Mouse (Mus musculus): ENCODE data around the gene Srgap1.

Srgap1 gene

DNA sequence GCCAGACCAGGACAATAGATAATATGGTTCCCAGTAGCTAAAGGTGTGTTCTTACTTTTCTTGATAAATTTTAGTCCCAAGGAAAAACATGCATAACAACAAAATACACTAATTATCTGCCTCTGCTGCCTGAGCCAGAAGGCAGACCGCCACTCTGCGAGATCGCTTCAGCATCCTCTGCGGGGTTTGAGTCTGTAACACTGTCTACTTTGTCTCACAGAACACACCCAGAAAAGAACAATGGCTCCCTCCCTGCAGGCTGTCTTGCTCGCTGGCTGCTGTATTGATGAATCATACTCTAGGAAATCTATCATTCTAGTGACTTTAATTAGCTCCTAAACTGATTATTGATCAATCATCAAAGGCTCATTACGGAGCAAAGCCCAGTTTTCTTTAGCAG lies 164.7 kb downstream of the Srgap1 start:
- CTCF ChIA-PET: no interaction called here

- CTCF ChIA-PET: interaction anchor here (0.6 kb wide), 1 partner anchor 123 kb away, joined by 5 read pairs; no protein-coding TSS in a partner anchor
Observed at GRCm38 (mm10) chr10:121878855-121879254, 168.3 kb downstream of the Srgap1 start.

GRCm38 (mm10) chr10:121877906-121878305 lies 169.2 kb downstream of the Srgap1 start:
- CTCF ChIA-PET: no interaction called here

DNA sequence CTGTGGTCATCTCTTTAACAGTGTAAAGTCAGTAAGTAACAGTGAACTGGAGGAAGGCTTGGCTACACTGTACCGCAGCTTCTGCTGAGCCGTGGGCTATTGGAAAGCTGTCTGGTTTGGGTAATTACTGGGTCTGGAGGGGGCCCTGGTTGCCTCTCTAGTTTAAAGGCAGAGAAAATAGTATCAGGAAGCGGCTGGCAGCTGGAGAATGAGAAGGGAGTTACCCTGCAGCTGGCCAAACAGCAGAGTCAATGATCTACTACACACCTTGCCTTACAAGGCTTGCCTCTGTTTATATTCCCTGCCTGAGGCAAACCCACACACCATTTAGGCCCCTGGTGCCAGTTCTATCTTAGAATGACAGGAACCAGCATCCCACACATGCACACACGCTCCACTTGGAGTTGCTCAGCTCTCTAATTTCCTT lies 174.0 kb downstream of the Srgap1 start:
- CTCF ChIA-PET: no interaction called here

DNA sequence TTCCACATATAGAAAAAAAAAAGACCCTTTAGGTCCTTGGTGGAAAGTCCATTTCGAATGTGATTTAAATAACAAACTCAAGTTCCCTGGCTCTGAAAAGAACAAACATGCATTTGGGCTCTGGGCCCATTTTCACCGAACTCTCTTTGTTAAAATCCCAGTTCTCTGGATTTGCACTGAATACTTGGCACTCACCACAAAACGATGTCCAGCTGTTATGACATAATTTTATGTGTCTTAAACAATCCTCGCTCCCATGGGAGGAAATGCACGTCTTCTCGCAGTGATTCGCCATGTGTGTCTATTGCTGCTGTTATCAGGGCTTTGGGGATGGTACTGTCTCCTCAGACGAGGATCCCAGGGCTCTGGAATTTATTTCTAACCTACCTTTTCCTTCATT lies 177.2 kb downstream of the Srgap1 start:
- CTCF ChIA-PET: no interaction called here

- CTCF ChIA-PET: no interaction called here
Observed at GRCm38 (mm10) chr10:121868255-121868654, 178.9 kb downstream of the Srgap1 start.

- CTCF ChIA-PET: no interaction called here
Observed at GRCm38 (mm10) chr10:121865503-121866239, 181.4 kb downstream of the Srgap1 start.

- CTCF ChIA-PET: no interaction called here
Observed at GRCm38 (mm10) chr10:121860924-121861323, 186.2 kb downstream of the Srgap1 start.

DNA sequence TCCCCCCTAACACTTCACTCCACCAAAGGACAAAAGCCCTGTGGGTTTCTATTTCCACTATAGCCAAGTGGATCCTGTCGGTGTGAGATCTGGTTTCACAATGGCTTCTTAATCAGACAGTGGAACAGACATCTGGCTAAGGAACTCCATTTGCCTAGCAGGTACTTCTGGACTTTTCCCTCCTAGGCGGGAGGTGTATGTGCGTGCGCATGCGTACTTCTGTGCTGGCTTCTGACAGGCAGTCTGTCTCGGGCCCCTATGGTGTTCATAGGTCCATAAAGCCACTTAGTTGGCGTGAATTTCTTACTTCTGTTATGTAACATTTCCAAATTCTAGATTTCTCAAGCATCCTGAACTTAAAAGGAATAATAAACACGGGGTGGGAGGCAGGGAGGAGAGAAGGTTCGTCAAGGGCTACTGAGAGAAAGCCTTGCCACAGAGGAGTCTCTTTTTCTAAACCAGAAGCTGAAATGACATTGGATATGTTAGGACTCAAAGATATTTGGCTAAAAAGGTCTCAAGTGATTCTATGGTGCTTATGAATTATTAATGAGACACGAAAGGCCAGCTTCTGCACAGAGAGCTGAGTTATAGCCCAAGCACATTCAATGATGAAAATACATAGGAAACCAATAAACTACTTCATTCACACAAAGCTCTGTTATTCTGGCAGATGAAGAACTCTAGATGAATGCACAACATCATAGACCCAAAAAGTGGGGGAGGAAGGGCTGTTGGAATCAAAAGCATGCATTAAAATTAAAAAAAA lies 187.1 kb downstream of the Srgap1 start:
- CTCF ChIA-PET: no interaction called here

GRCm38 (mm10) chr10:121858911-121859310 lies 188.2 kb downstream of the Srgap1 start:
- CTCF ChIA-PET: interaction anchor here (0.5 to 0.7 kb wide), 2 partner anchors 35 to 672 kb away, joined by 3 to 4 read pairs; no protein-coding TSS in a partner anchor

- CTCF ChIA-PET: interaction anchor here (0.7 kb wide), 1 partner anchor 36 kb away, joined by 3 read pairs; no protein-coding TSS in a partner anchor
Observed at GRCm38 (mm10) chr10:121858086-121858485, 189.0 kb downstream of the Srgap1 start.

- CTCF ChIA-PET: no interaction called here
Observed at GRCm38 (mm10) chr10:121855863-121856446, 191.2 kb downstream of the Srgap1 start.

- CTCF ChIA-PET: no interaction called here
Observed at GRCm38 (mm10) chr10:121853385-121853808, 193.7 kb downstream of the Srgap1 start.

DNA sequence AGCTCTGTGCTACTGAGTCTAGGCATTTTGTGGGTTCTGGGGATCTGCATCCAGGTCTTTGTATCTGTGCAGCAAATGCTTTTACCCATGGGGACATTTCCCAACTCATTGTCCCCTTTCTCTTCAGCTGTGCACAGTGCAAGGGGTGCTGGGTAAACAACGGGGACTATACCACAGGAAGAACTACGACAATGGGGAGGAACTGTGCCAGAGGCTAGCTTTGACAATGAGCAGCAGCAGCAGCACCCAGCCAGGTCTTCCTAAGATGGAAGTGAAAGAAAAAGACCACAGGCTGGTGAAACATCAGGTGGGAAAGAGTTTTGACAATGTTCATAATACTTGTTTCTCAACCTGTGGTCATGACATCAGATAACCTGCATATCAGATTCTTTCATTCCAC lies 197.6 kb downstream of the Srgap1 start:
- CTCF ChIA-PET: no interaction called here

DNA sequence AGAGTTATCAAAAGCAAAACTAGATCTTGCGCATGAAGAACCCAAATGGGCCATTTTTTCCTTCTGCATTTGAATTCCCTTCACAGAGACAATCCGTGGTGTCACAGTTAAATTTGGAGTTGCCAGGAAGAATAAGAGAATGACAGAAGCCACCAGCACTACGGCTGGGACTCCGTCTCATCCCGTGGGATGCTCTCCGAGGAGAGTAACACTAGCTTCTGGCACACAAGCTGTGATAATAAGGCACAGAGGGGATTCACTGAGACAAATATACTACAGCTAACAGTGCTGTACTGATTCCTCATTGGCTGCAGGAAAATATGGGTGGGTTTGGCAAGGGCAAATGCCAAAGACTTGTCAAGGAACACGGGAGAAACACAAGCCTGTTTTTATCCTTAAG lies 201.4 kb downstream of the Srgap1 start:
- CTCF ChIA-PET: no interaction called here

GRCm38 (mm10) chr10:121837166-121837898 lies 209.8 kb downstream of the Srgap1 start:
- CTCF ChIA-PET: no interaction called here

DNA sequence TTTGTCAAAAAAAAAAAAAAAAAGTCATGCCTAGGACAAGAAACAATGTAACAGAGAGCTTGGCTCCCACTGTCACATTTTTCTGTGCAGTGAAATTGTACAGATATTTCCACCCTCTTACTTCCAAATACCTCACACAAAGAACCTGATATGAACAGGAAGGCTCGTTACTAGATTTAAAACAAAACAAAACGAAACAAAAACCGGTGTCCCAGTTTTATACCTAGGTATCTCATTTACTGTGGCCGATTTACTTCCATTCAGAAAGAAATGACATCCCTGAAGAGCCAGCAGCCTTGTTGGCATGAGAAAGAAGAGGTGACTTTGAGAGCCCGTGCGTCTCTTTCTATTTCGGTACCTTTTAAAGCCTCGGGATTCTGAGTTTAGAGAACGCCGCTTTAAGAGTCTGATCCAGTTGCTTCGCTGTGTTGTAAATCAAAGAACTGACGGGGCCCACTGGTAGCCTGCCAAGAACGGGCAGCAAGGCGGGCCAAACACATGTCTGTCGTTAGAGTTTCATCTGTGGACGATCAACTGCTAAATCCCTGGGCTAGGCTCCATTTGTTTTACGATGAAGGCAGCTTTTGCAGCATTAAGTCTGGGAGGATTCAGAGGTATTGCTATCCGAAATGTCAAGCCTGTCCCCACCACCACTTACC lies 210.5 kb downstream of the Srgap1 start:
- CTCF ChIA-PET: no interaction called here

GRCm38 (mm10) chr10:121833443-121833842 lies 213.7 kb downstream of the Srgap1 start:
- CTCF ChIA-PET: interaction anchor here (0.7 kb wide), 1 partner anchor 13 kb away, joined by 23 read pairs; no protein-coding TSS in a partner anchor

DNA sequence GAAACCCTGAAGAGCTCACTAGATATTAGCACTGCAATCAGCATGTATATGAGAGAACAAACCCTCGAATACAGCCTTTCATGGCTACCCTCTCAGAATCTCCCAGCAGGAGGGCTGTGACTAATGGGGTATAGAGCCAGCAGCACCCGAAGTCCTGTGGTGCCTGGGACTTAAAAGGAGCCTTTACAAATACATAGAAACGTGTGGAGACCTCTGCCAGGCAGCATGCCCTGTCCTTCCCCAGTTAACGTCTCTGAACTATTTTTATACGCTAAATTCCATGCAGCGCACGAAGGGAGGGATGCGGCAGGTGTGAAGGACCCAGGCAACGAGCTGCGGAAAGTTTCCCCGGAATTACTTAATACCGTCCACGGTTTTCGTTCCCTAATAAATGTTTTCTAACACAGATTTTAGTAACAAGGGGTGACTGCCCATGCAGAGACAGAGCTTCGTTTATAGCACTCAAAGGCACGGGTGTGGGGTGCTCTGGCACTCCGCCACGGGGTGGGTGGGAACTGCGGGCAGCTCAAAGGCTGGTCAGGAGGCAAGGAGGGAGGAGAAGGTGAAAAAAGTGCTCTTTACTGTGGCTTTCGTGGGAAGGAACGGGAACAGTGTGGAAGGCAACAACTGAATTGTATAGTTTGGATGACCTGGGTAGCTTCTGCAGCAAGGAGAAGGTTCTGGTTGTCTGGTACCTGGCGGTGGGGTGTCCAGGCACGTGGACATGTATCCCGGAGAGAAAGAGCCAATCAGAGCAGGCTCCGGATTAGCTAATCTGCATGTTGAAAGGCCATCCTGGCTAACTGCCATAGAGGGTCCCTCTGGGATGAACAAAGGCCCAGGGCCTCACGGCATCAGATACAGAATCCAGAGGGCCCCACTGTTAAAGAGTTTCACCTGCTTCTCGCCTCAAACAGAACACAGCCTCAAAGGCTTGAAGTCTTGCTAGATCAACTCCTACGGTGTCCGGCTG lies 216.5 kb downstream of the Srgap1 start:
- CTCF ChIA-PET: no interaction called here

DNA sequence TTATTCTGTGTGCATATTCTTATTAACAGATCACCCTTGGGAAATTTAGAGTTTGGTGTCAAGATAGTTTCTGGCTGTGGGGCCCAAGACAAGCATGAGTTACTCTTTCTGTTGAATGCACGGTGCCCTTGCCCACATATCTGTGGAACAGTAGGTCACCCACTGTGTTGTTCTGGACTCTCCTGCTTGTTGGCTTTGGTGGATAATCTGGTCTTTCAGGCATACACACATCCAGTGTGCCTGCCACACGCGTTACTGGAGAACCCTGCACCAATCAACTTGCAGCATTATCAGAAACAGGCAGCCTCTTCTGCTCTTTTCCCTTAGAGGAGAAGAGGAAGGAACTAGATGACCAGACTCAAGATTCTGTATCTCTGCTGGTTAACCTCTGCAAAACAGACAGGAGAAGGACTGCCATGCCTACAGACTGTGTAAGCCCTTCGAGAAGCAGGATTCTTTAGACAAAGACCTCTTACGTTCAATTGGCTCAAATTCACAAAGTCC lies 217.3 kb downstream of the Srgap1 start:
- CTCF ChIA-PET: no interaction called here

Data from spleen, embryonic (tissue).